Mouse (Mus musculus) liver, postnatal 0 days (tissue): ENCODE results near the gene Asb14.

Experiments used
- CTCF ChIP-seq: sonication (generic); IDR thresholded peaks from 2 replicates; pipeline ENCODE4 v1.5.1; 2016; ENCODE audit warnings: antibody characterized with exemption, low read depth
- EP300 ChIP-seq: IDR thresholded peaks from 2 replicates; pipeline ENCODE4 v1.6.1; 2016; ENCODE audit warnings: antibody characterized with exemption, low read depth, mild to moderate bottlenecking

DNA sequence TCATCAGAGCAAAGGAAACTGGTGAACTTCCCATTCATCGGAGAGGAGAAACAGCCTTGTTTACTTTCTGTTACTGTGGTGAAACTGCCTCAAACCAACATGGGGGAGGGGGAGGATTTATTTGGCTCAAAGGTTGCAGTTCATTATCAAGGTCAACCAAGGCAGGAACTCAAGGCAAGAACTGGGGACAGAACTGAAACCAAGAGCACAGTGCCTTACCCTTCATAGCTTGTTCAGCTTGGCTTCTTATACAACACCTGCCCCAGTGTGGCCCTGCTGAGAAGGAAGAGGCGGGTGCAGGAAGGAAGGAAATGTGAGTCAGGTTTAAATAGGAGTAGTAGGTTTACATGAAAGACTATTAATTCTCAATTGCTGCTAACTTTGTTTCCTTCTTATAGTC, 36.0 kb upstream of the Asb14 start:
- TF ChIP-seq EP300: no peak
- no peak for TF ChIP-seq CTCF
